Mouse (Mus musculus): ENCODE results near the gene Ace3. TPM values are rescaled to one million over a fixed set of nuclear protein-coding genes. Genes with fewer than 3 reads are reported as not detected.

The Ace3 gene
- polyA plus RNA-seq (2017; shearing (Covaris generic)): not detected

DNA sequence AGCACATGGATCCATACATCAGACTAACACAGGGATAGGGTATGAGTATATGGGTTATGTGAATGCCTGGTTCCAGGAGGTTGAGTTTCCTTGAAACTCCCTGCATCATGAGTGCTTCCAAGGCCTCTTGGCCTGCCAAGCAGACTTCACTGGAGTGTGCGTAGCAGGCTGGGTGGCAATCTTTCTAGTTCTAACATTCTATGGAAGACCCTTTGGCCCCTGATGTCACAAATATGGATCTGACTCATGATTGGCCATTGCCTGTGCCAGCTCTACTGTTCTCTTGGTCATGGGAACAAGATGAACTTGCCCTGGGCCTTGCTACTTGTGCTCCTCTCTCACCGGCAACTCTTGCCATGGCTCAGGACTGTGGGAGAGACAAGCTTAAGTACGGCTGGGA lies at the start of gene Ace3:
Gene Ace3, plus strand, starts transcription at position 301 of the 400 bp plus-strand sequence.

DNA sequence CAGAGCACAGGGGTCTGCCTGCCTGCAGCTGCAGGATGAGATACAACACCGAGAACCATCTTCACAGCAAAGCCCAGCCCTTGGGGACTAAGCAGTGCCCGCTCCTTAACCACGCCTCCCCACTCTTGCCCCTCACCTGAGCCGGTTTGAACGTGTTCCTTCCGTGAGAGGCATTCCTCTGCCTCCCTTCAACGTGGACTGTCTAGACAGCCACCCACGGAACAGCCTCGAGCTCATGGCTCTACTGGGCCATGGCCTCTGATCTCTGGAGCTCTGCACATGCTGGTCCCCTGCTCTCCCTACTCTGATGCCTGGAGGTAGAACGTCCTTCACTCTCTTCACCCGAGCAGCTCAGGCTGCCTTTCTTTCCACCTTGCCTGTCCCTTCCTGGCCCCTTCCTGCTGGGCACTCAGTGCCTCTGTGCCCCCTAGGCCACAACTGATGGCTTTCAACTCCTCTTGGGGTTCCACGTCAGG lies 41.5 kb upstream of the Ace3 start, which contains the start of gene Cyb561:
Gene Cyb561, minus strand, starts transcription at position 426 of the 476 bp plus-strand sequence.

DNA sequence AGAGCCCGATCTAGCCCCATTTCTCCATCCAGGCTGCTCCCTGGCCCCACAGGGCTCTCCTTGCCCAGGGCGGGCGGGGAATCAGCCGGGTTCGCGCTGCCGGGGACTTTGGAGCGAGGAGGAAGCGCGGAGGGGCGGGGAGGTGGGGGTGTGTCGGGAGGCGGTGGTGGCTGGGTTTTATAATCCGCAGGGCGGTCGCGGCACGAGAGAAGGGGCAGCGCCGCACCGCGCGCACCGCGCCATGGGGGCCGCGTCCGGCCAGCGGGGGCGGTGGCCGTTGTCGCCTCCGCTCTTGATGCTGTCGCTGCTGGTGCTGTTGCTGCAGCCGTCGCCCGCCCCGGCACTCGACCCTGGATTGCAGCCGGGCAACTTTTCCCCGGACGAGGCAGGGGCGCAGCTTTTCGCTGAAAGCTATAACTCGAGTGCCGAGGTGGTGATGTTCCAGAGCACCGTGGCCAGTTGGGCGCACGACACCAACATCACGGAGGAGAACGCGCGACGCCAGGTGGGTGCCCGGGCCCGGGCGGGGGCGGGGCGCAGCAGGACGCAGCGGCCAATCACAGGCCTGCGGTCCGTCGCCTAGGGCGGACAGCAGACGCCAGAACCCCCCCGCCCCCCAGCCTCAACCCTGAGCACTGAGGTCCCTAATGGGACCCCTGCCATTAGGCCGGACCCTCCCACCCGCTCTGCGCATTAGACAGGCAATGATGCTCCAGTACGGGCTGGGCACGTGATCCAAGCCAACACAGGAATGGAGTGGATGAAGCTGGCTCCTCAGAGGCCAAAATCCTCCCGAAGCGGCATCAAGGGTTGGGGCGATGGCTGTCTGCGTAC lies 26.5 kb upstream of the Ace3 start, which contains the start of gene Ace:
Gene Ace, plus strand, starts transcription at position 205 of the 834 bp plus-strand sequence.

DNA sequence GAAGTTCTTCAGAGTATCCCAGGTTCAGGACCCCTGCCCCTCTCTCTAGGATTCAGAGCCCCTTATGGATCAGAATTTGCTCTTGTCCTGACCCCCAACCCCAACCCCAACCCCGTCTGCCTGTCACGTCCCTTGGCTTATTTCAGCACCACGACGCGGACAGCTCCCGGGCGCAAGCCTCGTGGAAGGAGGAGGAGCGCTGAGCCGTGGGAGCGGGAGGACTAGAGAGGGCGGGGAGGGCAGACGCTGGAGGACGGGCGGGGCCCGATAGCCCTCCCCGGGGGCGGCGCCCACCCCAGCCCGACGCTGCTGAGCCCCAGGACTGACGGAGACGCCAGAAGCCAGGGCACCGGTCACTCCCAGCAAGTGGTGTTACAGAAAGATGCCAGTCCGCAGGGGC lies 13.3 kb downstream of the Ace3 start, which contains the start of gene Kcnh6:
Gene Kcnh6, plus strand, starts transcription at position 304 of the 400 bp plus-strand sequence.

DNA sequence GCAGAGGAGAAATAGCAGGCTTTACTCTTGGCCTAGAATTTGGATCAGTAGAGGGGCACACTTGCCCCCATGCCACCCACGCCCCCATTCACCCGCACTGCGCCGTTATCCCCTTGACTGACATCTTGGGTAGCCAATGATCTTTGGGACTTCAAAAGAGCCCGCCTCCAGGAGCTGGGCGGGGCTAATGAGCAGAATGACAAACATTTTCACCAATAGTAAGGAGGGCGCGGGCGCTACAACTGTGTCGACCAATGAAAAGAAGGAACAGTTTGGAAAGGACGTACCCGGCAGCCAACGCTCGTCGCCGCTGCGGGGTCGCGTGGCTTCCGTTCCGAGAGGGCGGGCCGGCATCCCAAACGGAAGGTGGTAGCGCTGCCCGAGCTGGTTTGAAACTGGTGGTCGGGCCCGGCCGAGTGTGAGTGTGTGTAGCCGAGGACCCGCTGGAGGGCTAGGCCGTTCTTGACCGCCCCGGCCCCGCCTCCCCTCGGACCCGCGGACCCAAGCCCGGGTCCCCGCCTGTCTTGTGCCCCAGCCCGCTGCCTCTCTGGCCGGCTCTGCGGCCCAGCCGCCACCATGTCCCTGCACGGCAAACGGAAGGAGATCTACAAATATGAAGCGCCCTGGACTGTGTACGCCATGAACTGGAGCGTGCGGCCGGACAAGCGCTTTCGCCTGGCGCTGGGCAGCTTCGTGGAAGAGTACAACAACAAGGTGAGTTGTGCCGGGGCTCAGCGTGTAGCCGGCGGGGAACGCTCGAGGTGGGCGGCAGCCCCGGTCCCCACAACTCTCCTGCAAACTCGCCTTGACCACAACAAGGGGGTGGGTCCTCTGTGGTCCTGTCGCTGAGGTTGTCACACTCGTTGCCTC lies 42.3 kb downstream of the Ace3 start, which contains the start of gene Dcaf7:
Gene Dcaf7, plus strand, starts transcription at position 325 of the 870 bp plus-strand sequence.

Other genes with a start within 250 kb of the Ace3 start
- 0.80 TPM for gene Cyb561, start 41.3 kb upstream of the Ace3 start, polyA plus RNA-seq (2017; shearing (Covaris generic))
- not detected for gene Ace, start 26.7 kb upstream of the Ace3 start, polyA plus RNA-seq (2017; shearing (Covaris generic))
- gene Kcnh6, start 13.4 kb downstream of the Ace3 start, polyA plus RNA-seq (2017; shearing (Covaris generic)): 0.15 TPM
- 81.6 TPM for gene Dcaf7, start 42.2 kb downstream of the Ace3 start, polyA plus RNA-seq (2017; shearing (Covaris generic))
- 5.0 TPM for gene Taco1, start 71.4 kb downstream of the Ace3 start, polyA plus RNA-seq (2017; shearing (Covaris generic))
- 102 TPM for gene Map3k3, start 89.9 kb downstream of the Ace3 start, polyA plus RNA-seq (2017; shearing (Covaris generic))
- gene Gm10840, start 166.2 kb downstream of the Ace3 start, polyA plus RNA-seq (2017; shearing (Covaris generic)): not detected
- gene Limd2, start 166.2 kb downstream of the Ace3 start, polyA plus RNA-seq (2017; shearing (Covaris generic)): 940 TPM
- 28.5 TPM for gene Strada, start 207.5 kb downstream of the Ace3 start, polyA plus RNA-seq (2017; shearing (Covaris generic))
- gene Ccdc47, start 221.7 kb downstream of the Ace3 start, polyA plus RNA-seq (2017; shearing (Covaris generic)): 66.9 TPM
- 105 TPM for gene Ddx42, start 222.3 kb downstream of the Ace3 start, polyA plus RNA-seq (2017; shearing (Covaris generic))

Data from effector memory CD4-positive, alpha-beta T cell, adult 5 months (primary cell).